Mouse (Mus musculus): ENCODE results near the gene Camta2. TPM values are rescaled to one million over a fixed set of nuclear protein-coding genes. Genes with fewer than 3 reads are reported as not detected.
A peak's percentile ranks its signal among the peaks of the same experiment; 100 is the strongest.

The Camta2 gene
- polyA plus RNA-seq, 1 experiment from 2014 or later: 14.4 TPM

GRCm38 (mm10) chr11:70656456-70656927 lies 31.4 kb downstream of the Camta2 start:
- Histone ChIP-seq H3K36me3 (ENCODE audit: control insufficient read depth, insufficient read depth, low read length) (peaks cover 11% of the 10 kb centered on the region), H3K4me1 (ENCODE audit: control insufficient read depth, insufficient read depth, low read length) (peaks cover 39% of the 10 kb centered on the region), H3K4me2 (peak overlapping the region; percentile 82), H3K27ac (ENCODE audit: low read depth, low read length) (peak overlapping the region; percentile 99), H3K4me3 (ENCODE audit: low read depth, low read length) (peak overlapping the region; percentile 100), H3K27me3 (ENCODE audit: control insufficient read depth, insufficient read depth, low read length) (no peaks in the 10 kb centered on the region), H3K9ac (ENCODE audit: low read depth, low read length) (peak overlapping the region; percentile 100), H3K9me3 (replicated peaks; ENCODE audit: control insufficient read depth, low read length) (no peaks in the 10 kb centered on the region)
- WGBS (ENCODE audit: insufficient replicate concordance): 2% methylated on average over 16 of the region's 16 CpGs
- ATAC-seq (replicated peaks; ENCODE audit: insufficient number of reproducible peaks, low FRiP score, low TSS enrichment): no peak; the same call in 1 of the 2 replicates

- Histone ChIP-seq H3K4me2 (peak overlapping the region; percentile 82), H3K27me3 (ENCODE audit: control insufficient read depth, insufficient read depth, low read length) (no peaks in the 10 kb centered on the region), H3K36me3 (ENCODE audit: control insufficient read depth, insufficient read depth, low read length) (peaks cover 16% of the 10 kb centered on the region), H3K9me3 (replicated peaks; ENCODE audit: control insufficient read depth, low read length) (no peaks in the 10 kb centered on the region), H3K9ac (ENCODE audit: low read depth, low read length) (peak overlapping the region; percentile 100), H3K27ac (ENCODE audit: low read depth, low read length) (peak overlapping the region; percentile 99), H3K4me3 (ENCODE audit: low read depth, low read length) (peak overlapping the region; percentile 100), H3K4me1 (ENCODE audit: control insufficient read depth, insufficient read depth, low read length) (peaks cover 45% of the 10 kb centered on the region)
- WGBS (ENCODE audit: insufficient replicate concordance): under 1% methylated on average over 60 of the region's 61 CpGs
- peak; percentile 10; the same call in 1 of the 2 replicates for ATAC-seq (replicated peaks; ENCODE audit: insufficient number of reproducible peaks, low FRiP score, low TSS enrichment)
Measured at GRCm38 (mm10) chr11:70655571-70656455, 32.1 kb downstream of the Camta2 start.

- peak overlapping the region; percentile 100 for H3K4me3 ChIP-seq (ENCODE audit: low read depth, low read length)
- H3K9ac ChIP-seq (ENCODE audit: low read depth, low read length): peak overlapping the region; percentile 100
- H3K27ac ChIP-seq (ENCODE audit: low read depth, low read length): peak overlapping the region; percentile 99
- under 1% methylated on average over 43 of the region's 48 CpGs for WGBS (ENCODE audit: insufficient replicate concordance)
- no peaks in the 10 kb centered on the region for H3K9me3 ChIP-seq (replicated peaks; ENCODE audit: control insufficient read depth, low read length)
- peaks cover 50% of the 10 kb centered on the region for H3K4me1 ChIP-seq (ENCODE audit: control insufficient read depth, insufficient read depth, low read length)
- peaks cover 20% of the 10 kb centered on the region for H3K36me3 ChIP-seq (ENCODE audit: control insufficient read depth, insufficient read depth, low read length)
- ATAC-seq (replicated peaks; ENCODE audit: insufficient number of reproducible peaks, low FRiP score, low TSS enrichment): peak; percentile 45; the same call in 1 of the 2 replicates
- peak overlapping the region; percentile 82 for H3K4me2 ChIP-seq
- no peaks in the 10 kb centered on the region for H3K27me3 ChIP-seq (ENCODE audit: control insufficient read depth, insufficient read depth, low read length)
Measured at GRCm38 (mm10) chr11:70654923-70655570, 32.9 kb downstream of the Camta2 start.

DNA sequence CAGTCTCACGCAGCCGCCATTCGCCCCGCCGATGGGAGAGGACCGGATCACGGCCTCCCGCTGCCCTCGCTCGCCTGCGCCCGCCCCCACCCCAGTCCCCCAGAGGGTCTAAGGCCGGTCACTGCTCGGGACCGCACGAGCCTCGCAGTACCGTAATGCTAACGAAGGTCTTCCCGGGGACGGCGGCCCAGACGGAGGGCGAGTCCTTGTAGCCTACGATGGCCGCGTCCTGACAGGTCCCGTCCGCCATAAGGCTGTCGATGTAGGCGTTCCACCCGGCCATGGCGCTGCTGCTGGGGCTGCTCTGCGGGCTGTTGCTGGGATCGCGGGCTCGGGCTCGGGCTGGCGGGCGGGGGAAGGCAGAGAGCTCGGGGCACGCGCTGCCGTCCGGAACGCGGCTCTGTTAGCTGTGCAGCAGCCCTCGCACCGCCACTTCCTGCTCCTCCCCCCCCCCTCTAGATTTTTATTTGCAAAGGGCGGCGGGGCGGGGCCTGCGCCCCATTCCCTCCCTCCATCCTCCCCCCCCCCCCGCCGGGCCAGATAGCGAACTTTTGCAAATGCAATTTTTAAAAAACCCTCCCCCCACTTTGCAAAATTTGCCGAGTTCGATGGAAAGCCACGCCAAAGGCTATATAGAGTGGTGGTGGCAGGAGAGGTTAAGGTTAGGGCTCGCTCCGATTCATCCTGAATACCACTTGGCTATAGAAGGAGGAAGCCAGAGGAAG lies 33.5 kb downstream of the Camta2 start, which contains the start of gene Pfn1:
Pfn1 (minus strand) TSS at position 447 of the 725 bp plus-strand sequence.
- no peaks in the 10 kb centered on the region for H3K27me3 ChIP-seq (ENCODE audit: control insufficient read depth, insufficient read depth, low read length)
- peaks cover 51% of the 10 kb centered on the region for H3K4me1 ChIP-seq (ENCODE audit: control insufficient read depth, insufficient read depth, low read length)
- peak within 1 kb of the TSS; percentile 82 for H3K4me2 ChIP-seq
- H3K4me3 ChIP-seq (ENCODE audit: low read depth, low read length): peak within 1 kb of the TSS; percentile 100
- peak; percentile 33; the same call in 1 of the 2 replicates for ATAC-seq (replicated peaks; ENCODE audit: insufficient number of reproducible peaks, low FRiP score, low TSS enrichment)
- H3K9ac ChIP-seq (ENCODE audit: low read depth, low read length): peak within 1 kb of the TSS; percentile 100
- no peaks in the 10 kb centered on the region for H3K9me3 ChIP-seq (replicated peaks; ENCODE audit: control insufficient read depth, low read length)
- H3K27ac ChIP-seq (ENCODE audit: low read depth, low read length): peak within 1 kb of the TSS; percentile 99
- H3K36me3 ChIP-seq (ENCODE audit: control insufficient read depth, insufficient read depth, low read length): peaks cover 26% of the 10 kb centered on the region
- under 1% methylated on average over 52 of the region's 61 CpGs for WGBS (ENCODE audit: insufficient replicate concordance)

DNA sequence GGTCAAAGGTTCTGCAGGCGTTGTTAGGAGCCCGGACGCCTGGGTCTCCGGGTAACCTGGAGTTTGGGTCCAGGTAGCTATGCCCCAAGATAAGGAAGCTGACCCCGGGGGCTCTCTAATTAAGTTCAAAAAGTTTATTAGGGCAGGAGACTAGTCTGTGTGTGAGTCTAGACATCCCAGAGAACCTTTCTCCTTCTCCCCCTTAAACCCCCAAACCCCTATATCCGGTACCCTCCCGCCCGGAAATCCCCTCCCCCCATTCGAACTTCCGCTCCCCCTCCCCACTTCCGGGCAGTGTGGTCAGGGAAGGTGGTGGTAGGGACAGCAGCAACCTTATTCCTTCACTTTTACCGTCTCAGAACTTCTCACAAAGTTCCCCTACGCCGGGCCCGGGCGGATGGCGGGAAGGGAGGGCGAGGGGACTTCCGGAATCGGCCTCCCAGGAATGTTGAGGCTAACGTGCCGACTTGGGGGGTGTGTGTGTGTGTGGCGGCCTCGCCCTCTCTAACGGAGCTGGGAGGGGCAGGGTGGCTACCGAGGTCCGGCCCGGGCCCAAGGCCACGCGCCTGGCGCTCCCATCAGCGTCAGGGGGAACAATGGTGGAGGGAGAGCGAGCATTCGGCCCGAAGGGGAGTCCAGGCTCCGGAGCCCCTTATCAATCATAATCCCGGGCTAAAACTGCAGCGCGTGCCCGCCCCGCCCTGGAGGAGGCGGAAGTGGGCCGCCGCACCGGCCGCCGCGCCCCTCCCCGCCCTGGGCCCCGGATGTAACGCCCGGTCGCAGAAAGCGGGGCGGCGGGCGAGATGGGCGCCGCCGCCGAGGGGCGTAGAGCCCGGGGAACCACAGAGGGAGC lies 34.3 kb downstream of the Camta2 start:
- WGBS (ENCODE audit: insufficient replicate concordance): under 1% methylated on average over 58 of the region's 63 CpGs
- Histone ChIP-seq H3K27me3 (ENCODE audit: control insufficient read depth, insufficient read depth, low read length) (no peaks in the 10 kb centered on the region), H3K27ac (ENCODE audit: low read depth, low read length) (peak overlapping the region; percentile 99), H3K4me1 (ENCODE audit: control insufficient read depth, insufficient read depth, low read length) (peaks cover 52% of the 10 kb centered on the region), H3K4me2 (peak overlapping the region; percentile 82), H3K9ac (ENCODE audit: low read depth, low read length) (peak overlapping the region; percentile 100), H3K4me3 (ENCODE audit: low read depth, low read length) (peak overlapping the region; percentile 100), H3K9me3 (replicated peaks; ENCODE audit: control insufficient read depth, low read length) (no peaks in the 10 kb centered on the region), H3K36me3 (ENCODE audit: control insufficient read depth, insufficient read depth, low read length) (peaks cover 31% of the 10 kb centered on the region)
- ATAC-seq (replicated peaks; ENCODE audit: insufficient number of reproducible peaks, low FRiP score, low TSS enrichment): 0 out of 2 replicates have a peak, but pooled peaks have one; percentile 37

DNA sequence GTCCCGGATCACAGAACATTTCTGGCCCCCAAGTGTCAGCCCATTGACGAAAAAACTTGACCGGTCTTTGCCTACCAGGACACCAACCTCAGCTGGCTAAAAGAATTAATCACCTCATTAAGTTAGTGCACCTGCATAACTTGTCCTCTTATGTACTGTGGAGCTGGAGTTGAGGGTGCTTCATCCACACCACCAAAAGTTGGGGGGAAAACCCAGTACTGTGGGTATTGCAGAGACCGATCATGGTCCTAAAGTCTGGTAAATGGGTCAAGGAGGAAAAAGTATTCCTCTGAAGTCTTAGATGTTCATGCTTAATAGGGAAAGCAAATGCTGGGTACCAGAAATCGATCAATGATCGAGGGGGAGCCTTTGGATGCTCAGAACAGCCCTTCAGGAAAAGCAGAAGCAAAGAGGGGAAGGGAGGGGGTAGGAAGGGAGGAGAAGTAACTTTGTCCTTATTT lies 35.0 kb downstream of the Camta2 start:
- Histone ChIP-seq H3K9ac (ENCODE audit: low read depth, low read length) (peak overlapping the region; percentile 100), H3K4me2 (peak overlapping the region; percentile 82), H3K4me3 (ENCODE audit: low read depth, low read length) (peak overlapping the region; percentile 100), H3K27ac (ENCODE audit: low read depth, low read length) (peak overlapping the region; percentile 99), H3K4me1 (ENCODE audit: control insufficient read depth, insufficient read depth, low read length) (peaks cover 50% of the 10 kb centered on the region), H3K36me3 (ENCODE audit: control insufficient read depth, insufficient read depth, low read length) (peaks cover 31% of the 10 kb centered on the region), H3K27me3 (ENCODE audit: control insufficient read depth, insufficient read depth, low read length) (no peaks in the 10 kb centered on the region), H3K9me3 (replicated peaks; ENCODE audit: control insufficient read depth, low read length) (no peaks in the 10 kb centered on the region)
- 45% methylated on average over 6 of the region's 6 CpGs for WGBS (ENCODE audit: insufficient replicate concordance)
- no peak for ATAC-seq (replicated peaks; ENCODE audit: insufficient number of reproducible peaks, low FRiP score, low TSS enrichment)

- Histone ChIP-seq H3K4me3 (ENCODE audit: low read depth, low read length) (peak overlapping the region; percentile 100), H3K27ac (ENCODE audit: low read depth, low read length) (0 out of 2 replicates have a peak overlapping the region, but pooled peaks have one; percentile 99), H3K4me2 (peak overlapping the region; percentile 82), H3K27me3 (ENCODE audit: control insufficient read depth, insufficient read depth, low read length) (no peaks in the 10 kb centered on the region), H3K4me1 (ENCODE audit: control insufficient read depth, insufficient read depth, low read length) (peaks cover 43% of the 10 kb centered on the region), H3K36me3 (ENCODE audit: control insufficient read depth, insufficient read depth, low read length) (peaks cover 31% of the 10 kb centered on the region), H3K9ac (ENCODE audit: low read depth, low read length) (peak overlapping the region; percentile 100), H3K9me3 (replicated peaks; ENCODE audit: control insufficient read depth, low read length) (no peaks in the 10 kb centered on the region)
- ATAC-seq (replicated peaks; ENCODE audit: insufficient number of reproducible peaks, low FRiP score, low TSS enrichment): no peak
- WGBS (ENCODE audit: insufficient replicate concordance): 59% methylated on average over 12 of the region's 12 CpGs
Measured at GRCm38 (mm10) chr11:70652029-70652883, 35.6 kb downstream of the Camta2 start.

Data from heart, embryonic 11.5 days (tissue).